Mouse (Mus musculus) spleen, postnatal 36 days (tissue): ENCODE results near the gene Zdhhc5.

Experiments
- DNase-seq, 2 experiments: peaks; one replicate each; pipeline ENCODE4 v3.0.0; 2022; ENCODE audit warnings: low spot score in 2 of 2, mixed read lengths in 1 of 2

The Zdhhc5 gene

DNA sequence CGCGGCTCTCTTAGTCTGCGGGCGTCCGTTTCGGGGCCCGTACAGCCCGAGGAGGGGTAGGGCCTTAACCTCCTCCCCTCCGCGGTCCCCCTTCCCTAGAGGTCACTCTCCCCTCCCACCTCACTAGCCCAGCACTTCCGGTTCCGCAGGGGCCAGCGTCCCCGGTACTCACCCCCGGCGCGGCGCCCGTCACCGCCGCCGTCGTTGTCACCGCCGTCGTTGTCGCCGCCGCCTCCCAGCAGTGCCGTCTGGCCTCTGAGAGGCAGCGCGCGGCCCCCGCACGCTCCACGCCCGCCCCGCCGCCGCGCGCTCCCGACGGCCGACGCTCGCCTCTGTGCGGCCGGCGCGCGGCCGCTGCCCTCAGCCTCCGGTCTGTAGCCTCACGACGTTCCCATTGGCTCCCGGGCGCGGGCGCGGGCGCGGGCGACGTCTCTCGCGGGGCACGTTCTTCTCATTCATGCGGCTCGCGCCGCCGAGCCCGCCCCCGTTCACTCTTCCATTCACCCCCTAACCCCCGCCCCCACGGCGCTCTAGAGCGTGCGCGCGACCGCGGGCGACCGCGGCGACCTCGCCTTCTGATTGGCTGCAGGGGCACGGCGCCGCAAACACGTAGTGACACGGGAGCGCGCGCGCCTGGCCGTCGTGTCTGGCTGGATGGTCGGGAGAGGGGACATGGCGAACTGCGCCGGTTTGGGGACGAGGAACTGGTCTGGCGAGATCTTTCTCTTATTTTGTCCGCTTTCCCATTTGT lies at the start of gene Zdhhc5:
Zdhhc5 (minus strand) TSS at position 370 of the 751 bp plus-strand sequence.
- DNase-seq, result peak; percentile 98 to 99

DNA sequence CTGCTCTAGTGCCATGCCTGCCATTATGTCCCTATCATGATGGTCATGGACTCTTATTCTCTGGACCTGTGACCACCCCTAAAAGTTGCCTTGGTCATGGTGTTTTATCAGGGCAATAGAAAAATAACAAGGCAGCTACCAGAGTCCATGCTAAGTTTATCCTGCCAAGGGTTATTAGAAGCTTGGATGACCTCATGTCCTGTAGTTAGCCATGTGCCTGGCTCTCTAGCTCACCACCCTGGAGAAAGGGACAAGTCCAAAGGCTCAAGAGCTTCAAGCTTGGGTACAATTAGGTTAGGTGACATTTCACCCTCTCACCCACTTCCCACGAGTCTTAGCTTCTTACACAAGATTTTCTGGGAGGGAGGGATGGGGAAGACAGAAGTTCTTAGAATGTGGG lies 47.8 kb upstream of the Zdhhc5 start:
- no peak for DNase-seq

DNA sequence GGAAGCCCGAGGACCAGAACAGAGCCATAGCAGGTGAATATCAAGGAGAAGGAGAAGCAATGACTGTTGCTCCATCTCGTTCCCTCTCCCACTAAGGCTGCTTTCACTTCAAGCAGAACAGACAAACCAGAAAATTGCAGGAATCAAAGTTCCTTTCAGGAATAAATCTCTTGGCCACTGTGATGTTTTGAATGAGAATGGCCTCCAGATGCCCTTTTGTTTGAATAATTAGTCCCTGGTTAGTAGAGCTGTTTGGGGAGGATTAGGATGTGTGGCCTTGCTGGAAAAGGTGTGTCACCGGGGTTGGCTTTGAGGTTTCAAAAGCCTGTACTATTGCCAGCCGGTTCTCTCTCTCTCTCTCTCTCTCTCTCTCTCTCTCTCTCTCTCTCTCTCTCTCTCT lies 47.3 kb upstream of the Zdhhc5 start:
- no peak for DNase-seq

DNA sequence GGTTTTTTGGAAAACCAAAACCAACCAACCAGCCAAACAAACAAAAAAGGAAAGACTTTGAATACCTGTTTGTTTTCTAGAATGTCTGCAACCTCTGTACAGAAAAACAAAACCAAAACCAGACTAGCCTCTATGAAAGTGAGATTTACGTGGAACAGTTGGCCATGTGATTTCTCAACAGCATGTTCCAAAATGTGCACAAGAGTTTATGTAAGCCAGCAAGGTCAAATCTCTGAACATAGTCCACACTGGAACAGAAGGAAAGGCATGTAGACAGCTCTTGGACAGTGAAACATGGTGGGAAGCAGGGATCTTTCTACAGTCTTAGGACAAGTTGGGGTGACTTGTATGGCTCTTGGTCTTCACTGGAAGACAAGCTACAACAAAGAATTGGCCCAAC lies 46.9 kb upstream of the Zdhhc5 start:
- DNase-seq, result no peak

DNA sequence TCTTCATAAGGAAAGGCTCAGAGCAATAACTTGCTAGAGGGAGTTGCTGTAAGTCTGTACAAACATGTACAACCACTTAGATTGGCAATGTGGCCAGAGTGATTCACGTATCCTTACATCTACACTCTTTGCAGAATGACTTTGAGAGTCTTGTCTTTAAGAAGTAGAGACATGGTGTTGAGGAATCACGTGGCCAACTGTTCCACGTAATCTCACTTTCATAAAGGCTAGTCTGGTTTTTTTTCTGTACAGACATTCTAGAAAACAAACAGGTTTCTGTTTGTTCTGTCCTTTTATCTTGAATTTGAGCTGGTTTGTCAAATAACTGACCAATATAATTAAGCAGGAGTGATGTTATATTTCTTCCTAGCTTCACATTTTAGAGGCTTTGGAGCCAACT lies 46.3 kb upstream of the Zdhhc5 start:
- DNase-seq, result no peak

DNA sequence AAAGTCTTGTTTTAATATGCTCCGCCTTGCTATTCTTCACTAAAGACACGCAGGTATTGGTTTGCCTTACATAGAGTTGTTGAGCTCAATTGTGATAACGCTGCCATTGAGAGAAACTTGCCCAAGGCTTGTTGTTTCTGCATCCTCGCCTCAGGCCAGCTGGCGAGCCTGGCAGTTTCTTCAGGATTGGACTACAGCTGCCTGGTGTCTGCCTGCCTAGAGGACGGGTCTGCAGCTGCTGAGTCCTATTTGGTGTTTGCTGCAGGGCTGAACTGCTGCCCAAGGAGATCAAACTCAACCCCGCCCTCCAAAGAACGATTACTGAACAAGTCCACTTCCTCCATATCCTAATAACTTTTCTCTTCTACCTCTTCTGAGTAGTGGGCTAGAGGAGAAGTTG lies 45.8 kb upstream of the Zdhhc5 start:
- DNase-seq, result no peak

DNA sequence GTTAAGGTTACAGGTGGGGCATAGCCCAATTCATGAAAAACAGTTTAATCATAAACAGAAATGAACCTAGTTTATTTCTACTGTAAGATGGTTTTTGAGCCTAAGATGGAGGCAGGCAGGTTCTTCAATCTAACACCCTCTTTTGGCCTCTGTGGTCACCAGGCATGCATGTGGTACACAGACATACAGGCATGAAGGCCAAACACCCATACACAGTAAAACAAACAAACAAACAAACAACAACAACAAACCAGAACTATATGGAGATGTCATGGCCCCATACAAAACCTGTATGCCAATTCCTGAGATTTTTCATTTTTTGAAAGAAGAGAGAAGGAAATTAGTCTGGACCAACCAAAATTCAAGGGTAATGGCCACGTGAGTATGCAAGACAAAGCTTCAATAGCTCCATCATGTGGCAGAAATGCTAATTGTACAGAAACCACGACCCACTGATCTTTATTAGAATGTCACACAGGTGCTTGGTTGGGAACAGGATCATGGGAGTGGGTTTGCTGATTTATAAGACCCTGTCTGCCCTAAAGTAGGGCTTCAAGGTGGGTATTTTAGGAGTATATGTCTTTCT lies 43.7 kb upstream of the Zdhhc5 start:
- DNase-seq, result peak; percentile 10 to 31

DNA sequence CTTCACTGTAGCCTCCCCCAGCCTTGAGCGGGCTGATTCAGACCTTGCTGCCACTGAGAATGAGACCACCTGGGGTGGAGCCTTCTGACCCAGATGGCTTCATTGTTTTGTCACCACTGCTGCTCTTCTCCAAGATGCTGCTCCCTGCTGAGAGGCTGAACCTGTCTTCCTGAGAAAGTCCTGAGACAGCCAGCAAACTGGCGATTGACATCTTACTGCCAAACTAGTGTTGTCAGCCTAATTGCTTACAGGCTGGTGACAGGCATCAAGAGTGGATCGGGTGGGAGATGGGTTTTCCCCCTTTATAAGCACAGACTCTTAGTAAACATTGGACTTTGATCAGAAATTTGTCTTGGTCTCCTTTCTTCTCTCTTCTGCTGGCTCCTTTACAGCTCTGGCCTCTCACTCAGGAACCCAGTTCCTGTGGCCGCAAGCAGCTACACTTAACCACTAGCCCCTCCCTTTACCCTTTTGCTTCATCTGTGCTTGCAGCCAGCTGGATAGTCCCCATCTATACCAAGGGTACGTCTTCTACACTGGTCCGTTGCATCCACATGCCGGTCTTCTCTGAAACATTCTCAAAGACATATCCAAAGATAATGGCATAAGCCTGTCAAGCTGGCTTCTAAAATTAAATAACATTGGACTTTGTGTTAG lies 42.2 kb upstream of the Zdhhc5 start:
- DNase-seq, result no peak

DNA sequence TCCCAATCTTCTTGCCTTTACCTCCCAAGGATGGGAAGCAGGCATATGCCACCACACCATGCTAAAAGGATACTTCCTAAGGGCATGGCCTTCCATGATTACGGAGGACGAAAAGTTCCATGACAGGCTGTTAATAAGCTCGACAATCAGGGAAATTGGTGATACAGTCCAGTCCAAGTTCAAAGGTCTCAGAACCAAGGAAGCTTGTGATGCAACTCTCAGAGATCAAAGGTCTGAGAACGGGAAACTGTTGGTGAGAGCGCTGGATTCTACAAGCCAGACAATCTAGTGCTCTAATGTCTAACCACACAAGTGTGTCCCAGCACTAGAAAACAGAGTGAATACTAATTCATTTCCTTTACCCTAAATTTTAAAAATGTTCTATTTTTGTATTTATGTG lies 41.3 kb upstream of the Zdhhc5 start:
- DNase-seq, result no peak

DNA sequence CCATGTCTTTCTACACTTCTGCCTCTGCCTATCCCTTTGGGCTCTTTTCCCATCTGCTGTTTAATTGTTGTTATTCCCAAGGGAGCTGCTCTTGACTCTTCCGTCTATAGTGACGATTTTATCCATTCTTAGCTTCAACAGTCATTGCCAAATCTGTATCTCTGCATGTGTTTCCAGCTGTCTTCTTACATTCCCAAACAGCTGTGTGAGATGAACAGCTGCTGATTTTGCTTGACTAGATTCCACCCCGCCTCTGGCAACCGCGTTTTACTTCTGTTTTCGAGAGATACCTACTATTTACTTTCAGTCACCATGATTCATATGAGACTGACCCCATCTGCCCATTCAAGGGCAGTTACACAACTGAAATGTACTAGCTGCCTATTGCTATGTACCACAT lies 35.1 kb upstream of the Zdhhc5 start:
- no peak for DNase-seq

DNA sequence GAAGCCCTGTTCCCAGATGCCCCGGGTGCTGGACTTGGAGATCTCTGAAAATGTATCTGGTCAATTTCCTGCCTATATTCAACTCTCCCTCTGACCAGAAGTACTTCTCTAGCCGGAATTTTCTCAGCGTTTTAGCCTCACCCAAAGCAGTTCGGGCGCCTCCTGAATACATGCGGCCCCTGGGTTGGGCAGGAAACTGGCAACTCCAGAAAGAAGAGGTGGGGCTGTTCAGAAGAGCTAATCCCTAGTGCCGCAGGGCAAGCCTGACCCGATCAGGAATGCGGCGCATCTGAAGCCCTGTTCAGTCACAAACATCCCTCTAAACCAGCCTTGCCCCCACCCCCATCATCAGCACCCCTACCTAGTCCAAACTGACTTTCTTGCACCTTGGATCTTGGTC lies 29.1 kb upstream of the Zdhhc5 start:
- DNase-seq, result no peak

DNA sequence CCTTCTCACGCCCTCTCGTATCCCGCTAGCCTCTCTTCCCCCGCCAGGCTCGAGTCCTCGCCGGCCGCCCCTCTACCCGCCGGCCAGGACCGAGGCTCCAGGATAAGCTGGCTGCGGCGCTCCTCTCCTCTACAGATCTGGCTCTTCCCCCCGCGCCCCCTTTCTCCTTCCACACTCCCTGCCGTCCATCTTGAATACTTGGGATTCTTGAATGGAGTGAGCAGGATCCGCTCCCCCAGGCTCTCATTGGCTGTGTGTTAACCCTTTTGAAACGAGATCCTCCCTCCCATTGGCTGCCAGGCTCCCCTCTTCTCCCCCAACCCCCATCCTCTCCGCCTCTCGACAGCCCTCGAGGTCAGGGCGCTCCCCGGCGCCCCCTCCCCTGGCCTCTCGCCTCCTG lies 28.6 kb upstream of the Zdhhc5 start, which contains the start of gene Gm19426:
Gm19426 (minus strand) TSS at position 95 of the 400 bp plus-strand sequence.
- DNase-seq, result peak in 1 of 2 experiments; percentile 7

DNA sequence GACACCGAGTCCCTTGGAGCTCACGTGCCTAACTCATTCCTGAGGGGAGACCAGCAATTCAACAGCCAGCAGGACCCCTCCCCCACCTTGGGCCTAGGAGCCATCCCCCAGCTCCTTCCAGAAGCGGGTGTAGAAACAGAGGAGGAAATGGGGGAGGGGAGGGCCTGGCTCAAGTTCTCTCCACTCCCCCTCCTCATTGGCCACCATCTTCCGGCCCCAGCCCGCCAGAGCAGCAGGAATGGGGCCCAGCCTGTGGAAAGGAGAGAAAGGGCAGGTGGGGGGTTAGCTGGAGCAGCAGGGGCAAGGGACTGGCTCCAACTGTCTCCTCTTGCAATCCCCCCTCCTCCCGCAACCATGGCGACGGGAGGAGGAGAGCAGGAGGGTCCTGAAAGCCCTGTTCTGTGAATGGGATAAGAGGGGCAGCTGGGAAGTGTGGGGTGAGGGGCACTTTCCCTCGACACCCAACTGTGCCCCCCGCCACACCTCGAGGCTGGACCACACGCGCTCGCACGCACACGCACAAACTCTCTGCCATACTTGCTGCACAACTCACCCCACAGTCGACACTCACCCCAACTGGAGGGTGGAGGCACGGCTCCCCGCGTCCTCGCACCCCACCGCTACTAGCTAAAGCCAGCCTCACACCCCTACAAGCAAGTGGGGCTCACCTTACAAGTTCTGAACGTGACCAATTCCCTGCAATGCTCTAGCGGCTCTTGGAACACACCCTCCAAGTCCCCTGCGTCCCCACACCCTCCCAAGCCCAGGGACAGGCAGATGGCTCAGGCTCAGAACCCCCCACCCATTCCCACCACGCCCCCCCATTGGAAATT lies 27.7 kb upstream of the Zdhhc5 start:
- no peak for DNase-seq

DNA sequence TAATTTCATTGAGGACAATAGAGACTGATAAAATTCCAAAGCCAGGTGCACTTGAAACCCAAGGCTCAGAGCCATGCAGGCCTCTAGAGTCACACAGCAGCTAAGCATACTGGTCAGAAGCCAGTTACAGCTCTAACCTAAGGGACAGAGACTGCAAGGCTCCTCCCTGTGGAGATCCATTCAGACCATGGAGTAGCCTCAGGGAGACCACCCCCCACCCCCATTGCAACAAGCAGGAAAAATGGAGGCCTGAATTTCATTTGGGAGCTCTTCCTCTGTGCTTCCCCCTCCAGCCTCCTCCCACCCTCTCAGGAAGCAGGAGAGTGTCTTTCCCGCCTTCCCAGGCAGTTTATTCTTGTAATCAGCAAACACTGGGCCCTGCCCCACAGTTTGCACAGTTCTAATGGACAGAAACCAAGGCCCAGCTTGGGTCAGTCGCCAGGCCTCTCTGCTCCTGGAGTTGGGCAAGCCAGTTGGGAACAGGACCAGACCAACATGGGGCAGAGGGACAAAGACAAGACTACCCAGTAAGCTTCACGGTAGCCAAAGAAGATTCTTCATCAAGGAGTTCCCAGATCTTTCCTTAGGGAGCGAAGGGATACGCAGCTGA lies 27.0 kb upstream of the Zdhhc5 start:
- no peak for DNase-seq

DNA sequence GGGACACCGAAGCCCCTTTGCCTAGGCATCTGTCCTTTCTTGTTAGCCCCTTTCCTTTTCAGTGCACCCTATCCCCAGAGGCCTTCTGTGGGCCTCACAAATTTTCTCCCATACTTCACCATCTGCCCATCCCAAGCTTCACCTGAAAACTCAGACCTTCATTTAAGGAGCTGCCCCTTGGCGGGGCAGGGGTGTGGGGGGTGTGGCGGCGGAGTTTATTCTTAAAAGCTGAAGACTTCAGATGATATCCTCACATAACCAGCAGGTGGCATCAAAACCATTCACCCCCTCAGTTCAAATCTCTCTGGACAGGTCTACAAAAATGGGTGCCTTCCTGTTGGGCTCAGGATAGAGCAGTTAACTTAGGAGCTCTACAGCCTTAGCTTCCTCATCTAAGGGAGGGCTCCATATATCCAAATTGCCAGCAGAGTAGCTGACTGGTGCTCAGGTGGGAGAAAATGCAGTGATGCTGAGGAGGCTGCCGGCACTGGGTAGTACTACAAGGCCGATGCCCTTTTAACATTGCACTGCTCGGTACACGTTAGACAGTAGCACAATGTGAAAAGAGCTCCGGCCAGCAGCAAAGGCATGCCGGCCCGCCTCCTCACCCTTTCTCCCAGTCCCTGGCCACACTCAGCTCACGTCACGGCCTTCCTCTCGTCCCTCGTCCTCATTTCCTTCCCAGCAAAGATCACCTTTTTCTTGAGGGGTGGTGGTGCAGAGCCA lies 25.8 kb upstream of the Zdhhc5 start:
- DNase-seq, result no peak

DNA sequence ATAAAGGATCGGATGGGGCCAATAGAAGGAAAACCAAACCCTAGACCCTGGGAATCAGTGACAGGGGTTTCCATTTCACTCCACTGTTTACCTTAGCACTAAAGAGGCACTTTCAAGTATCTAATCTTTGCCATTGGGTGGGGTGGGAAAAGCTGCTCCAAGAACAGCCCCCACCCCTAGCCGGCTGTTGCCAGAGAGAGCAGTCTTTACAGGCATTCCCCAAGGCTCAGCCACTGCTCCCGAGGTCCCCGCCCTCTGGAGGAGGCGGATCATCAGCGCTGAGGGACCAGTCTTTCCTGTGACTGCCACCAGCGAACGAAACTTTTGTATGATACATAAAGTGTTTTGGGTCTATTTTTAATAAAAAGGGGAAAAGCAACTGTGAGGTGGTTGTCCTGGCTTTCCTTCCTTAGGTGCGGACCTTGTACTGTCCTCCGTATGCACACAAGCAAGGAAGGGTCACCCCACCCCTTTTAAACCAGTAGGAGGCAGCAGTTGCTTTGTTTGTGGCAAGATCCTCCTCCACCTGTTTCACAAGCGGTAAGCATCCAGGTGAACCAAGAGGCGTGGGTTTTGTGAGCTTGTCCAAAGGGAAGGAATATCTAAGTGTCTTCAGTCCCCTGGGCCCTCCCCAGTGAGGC lies 23.4 kb upstream of the Zdhhc5 start:
- no peak for DNase-seq

DNA sequence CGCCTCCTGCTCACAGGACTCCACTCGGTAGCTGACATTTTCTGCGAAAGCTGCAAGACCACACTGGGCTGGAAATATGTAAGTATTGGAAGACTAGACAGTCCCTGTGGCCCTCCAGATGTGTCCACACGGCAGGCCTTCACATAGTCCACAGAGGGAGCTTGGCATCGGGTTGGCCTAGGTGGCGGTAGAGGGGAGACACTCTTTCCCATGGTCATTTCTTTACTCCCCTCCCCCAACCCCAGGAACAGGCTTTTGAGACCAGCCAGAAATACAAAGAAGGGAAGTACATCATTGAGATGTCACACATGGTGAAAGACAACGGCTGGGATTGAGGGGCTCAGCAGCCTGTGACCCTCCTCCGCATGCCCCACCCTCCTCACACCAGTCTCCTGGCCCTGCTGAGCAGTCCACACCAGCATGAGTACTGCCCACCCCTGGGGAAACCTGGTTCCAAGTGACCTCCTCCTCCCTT lies 22.5 kb upstream of the Zdhhc5 start:
- no peak for DNase-seq

DNA sequence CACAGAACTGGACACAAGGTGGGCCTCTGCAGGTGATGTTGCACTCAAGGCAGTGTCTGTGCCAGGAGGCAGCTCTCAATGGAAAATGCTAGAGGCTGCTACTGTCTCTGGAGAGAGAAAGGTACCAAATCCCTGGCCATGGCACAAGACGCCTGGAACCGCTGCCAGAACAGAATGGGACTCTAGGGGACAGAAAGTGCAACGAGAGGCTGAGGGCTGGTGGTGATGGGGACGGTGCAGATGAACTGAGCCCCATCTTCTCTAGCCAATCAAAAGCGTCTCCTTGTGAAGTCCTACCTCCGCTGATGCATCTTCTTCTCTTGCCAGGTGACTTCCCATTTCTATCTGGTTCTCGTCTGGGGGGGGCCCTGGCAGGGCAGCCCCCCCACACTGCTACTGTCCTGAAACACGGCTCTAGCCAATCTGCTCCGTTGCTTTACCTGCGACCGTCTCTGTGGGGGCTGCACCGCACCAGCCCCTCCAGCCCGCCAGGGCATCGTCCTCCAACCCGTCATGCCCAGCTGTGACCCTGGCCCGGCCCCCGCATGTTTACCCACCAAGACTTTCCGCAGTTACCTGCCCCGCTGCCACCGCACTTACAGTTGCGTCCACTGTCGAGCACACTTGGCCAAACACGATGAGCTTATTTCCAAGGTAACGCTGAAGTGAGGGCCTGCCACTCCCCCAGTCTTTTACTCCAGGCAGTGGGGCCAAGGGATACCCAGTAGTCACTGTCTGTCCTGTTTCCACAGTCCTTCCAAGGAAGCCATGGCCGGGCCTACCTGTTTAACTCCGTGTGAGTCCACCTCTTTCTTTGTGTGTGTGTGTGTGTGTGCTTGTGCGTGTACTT lies 21.6 kb upstream of the Zdhhc5 start:
- no peak for DNase-seq

DNA sequence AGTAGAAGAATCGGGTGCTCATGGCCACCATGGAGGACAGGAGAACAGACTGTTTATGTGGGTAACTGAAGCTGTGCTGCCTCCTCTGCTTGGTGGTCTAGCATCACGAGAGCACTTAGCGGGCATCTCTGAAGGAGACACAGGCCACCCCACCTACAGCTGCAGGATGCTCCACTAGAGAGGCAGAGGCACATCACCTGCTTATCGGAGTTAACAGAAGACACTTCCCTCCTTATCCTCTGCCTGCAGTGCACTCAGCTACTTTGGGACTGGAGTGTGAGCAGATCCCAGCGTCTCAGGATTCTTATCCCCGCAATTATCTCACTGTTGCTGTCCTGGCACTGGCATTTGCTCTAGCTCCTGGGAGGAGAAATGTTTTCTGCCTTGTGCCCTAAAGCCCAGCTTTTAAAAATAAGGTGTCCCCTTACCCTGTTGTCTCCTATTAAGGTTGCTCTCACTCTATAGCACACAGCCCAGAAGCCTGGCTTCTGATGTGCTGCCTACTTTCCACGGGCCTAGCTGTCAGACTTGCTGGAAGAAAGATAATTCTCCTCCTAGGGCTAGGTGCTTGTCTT lies 20.5 kb upstream of the Zdhhc5 start:
- peak; percentile 67 to 80 for DNase-seq
